Mouse (Mus musculus) liver, adult 2 months (tissue): ENCODE data around the gene Aacs. TPM values are rescaled to one million over a fixed set of nuclear protein-coding genes. Genes with fewer than 3 reads are reported as not detected.

Source experiments
- DNase-seq: peaks from one replicate; pipeline ENCODE4 v3.0.0-alpha.2; 2011; ENCODE audit warnings: low read depth, low spot score; ENCODE audit errors: extremely low read depth
- H3K27ac ChIP-seq: fragments of 200-500 bp; replicated peaks from 2 replicates; pipeline ENCODE4 v1.5.1; 2012; ENCODE audit warnings: low read depth, mild to moderate bottlenecking, control low read depth, inconsistent platforms, low read length; ENCODE audit not compliant: insufficient read depth
- H3K27me3 ChIP-seq: fragments of 200-500 bp; 2 replicates; pipeline ENCODE4 v1.6.1; 2012; ENCODE audit warnings: mild to moderate bottlenecking, moderate library complexity, low read length, inconsistent platforms; ENCODE audit not compliant: control insufficient read depth, insufficient read depth
- H3K36me3 ChIP-seq: fragments of 200-500 bp; 2 replicates; pipeline ENCODE4 v1.6.1; 2012; ENCODE audit warnings: low read length, inconsistent platforms; ENCODE audit not compliant: control insufficient read depth, insufficient read depth
- H3K4me1 ChIP-seq: fragments of 200-500 bp; 2 replicates; pipeline ENCODE4 v1.6.1; 2011; ENCODE audit warnings: low read length; ENCODE audit not compliant: control insufficient read depth, insufficient read depth
- H3K4me3 ChIP-seq: fragments of 200-500 bp; 2 replicates; pipeline ENCODE4 v1.5.1; 2011; ENCODE audit warnings: low read depth, mild to moderate bottlenecking, control low read depth, low read length, moderate library complexity; ENCODE audit not compliant: insufficient read depth
- H3K79me2 ChIP-seq: fragments of 200-500 bp; 2 replicates; pipeline ENCODE4 v1.6.1; 2012; ENCODE audit warnings: inconsistent platforms, mild to moderate bottlenecking, low read length, moderate library complexity; ENCODE audit not compliant: control insufficient read depth, insufficient read depth
- H3K9ac ChIP-seq: fragments of 200-500 bp; 2 replicates; pipeline ENCODE4 v1.6.1; 2012; ENCODE audit warnings: low read depth, mild to moderate bottlenecking, control low read depth, inconsistent platforms, low read length
- CTCF ChIP-seq: fragments of 200-500 bp; IDR thresholded peaks from 2 replicates; pipeline ENCODE4 v1.5.1; 2011; ENCODE audit warnings: low read depth, low read length, control low read depth
- POLR2A ChIP-seq: fragments of 200-500 bp; IDR thresholded peaks from 2 replicates; pipeline ENCODE4 v1.6.1; 2011; ENCODE audit warnings: low read length, control low read depth; ENCODE audit not compliant: insufficient read depth; ENCODE audit errors: extremely low read depth
- WGBS: fragments of 180-500 bp; shearing (Covaris S2); methylation state at CpG from one replicate; pipeline ENCODE4 v1.1.7; 2018; 5-methylcytosine and 5-hydroxymethylcytosine counted together
- polyA plus RNA-seq: library from polyadenylated mRNA; depleted of rRNA; stranded (reverse); fragments of >200 nt; gene quantifications from 2 replicates; pipeline ENCODE4 v1.2.3, GENCODE M21; 2012
- total RNA-seq: library from RNA; depleted of rRNA; stranded (reverse); fragments of >200 nt; gene quantifications from 2 replicates; pipeline ENCODE4 v1.2.3, GENCODE M21; 2014

Aacs gene
- total and polyA plus RNA-seq, 2 experiments = 40.9 to 190 TPM

GRCm38 (mm10) chr5:125466483-125466882 lies 9.1 kb upstream of the Aacs start:
- TF ChIP-seq POLR2A (0 out of 2 replicates have a peak, but pooled peaks have one; percentile 30), CTCF (no peak)
- Histone ChIP-seq H3K9ac (peak overlapping the region; percentile 75), H3K79me2 (no peaks in the 10 kb centered on the region), H3K36me3 (no peaks in the 10 kb centered on the region), H3K4me1 (peaks cover 29% of the 10 kb centered on the region), H3K4me3 (peak overlapping the region; percentile 59), H3K27me3 (no peaks in the 10 kb centered on the region), H3K27ac (peak overlapping the region; percentile 93)
- DNase-seq = peak; percentile 70
- WGBS = 28% methylated on average over 5 of the region's 5 CpGs

DNA sequence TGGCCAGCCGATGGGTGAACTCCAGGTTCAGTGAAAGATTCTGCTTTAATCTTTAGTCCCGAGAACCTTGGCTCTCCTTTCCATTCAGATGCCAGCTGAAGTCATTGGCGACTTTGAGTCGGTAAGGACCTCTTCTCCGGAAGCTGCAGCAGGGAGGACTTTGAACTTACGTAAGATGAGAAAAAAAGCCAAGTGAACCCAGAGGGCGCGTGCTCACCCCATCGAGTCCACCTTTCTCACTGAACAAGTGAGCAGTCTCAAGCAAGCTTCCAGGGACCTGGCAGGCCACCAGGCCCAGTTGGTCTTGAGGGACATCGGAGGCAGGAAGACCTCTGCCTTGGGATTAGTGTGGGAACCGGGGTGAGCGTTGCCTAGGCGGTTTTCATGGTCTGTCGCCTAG lies 8.4 kb upstream of the Aacs start:
- H3K36me3 ChIP-seq = no peaks in the 10 kb centered on the region
- H3K4me3 ChIP-seq = 0 out of 2 replicates have a peak overlapping the region, but pooled peaks have one; percentile 0
- H3K4me1 ChIP-seq = peaks cover 27% of the 10 kb centered on the region
- H3K27ac ChIP-seq = peak overlapping the region; percentile 98
- TF ChIP-seq CTCF = no peak
- 0 out of 2 replicates have a peak, but pooled peaks have one; percentile 21 for TF ChIP-seq POLR2A
- no peaks in the 10 kb centered on the region for H3K27me3 ChIP-seq
- WGBS = 31% methylated on average over 14 of the region's 14 CpGs
- H3K9ac ChIP-seq = peak overlapping the region; percentile 75
- H3K79me2 ChIP-seq = no peaks in the 10 kb centered on the region
- peak; percentile 95 for DNase-seq

GRCm38 (mm10) chr5:125470713-125471112 lies 4.9 kb upstream of the Aacs start:
- peak overlapping the region; percentile 15; the same call in 1 of the 2 replicates for H3K9ac ChIP-seq
- H3K27me3 ChIP-seq = no peaks in the 10 kb centered on the region
- no peaks in the 10 kb centered on the region for H3K79me2 ChIP-seq
- no peak for TF ChIP-seq POLR2A
- TF ChIP-seq CTCF = no peak
- DNase-seq = peak; percentile 84
- WGBS = 75% methylated on average over 4 of the region's 4 CpGs
- no peaks in the 10 kb centered on the region for H3K36me3 ChIP-seq
- peak overlapping the region; percentile 49 for H3K27ac ChIP-seq
- no peak overlapping the region for H3K4me3 ChIP-seq
- H3K4me1 ChIP-seq = peaks cover 24% of the 10 kb centered on the region

- Histone ChIP-seq H3K4me3 (no peak overlapping the region), H3K79me2 (peaks cover 22% of the 10 kb centered on the region), H3K27me3 (no peaks in the 10 kb centered on the region), H3K36me3 (no peaks in the 10 kb centered on the region), H3K9ac (no peak overlapping the region), H3K4me1 (peaks cover 23% of the 10 kb centered on the region; the same call in 1 of the 2 replicates), H3K27ac (no peak overlapping the region)
- TF ChIP-seq CTCF = no peak
- TF ChIP-seq POLR2A = no peak
- WGBS = 86% methylated on average over 9 of the region's 9 CpGs
- DNase-seq = no peak
Measured at GRCm38 (mm10) chr5:125472796-125473475, 2.7 kb upstream of the Aacs start.

DNA sequence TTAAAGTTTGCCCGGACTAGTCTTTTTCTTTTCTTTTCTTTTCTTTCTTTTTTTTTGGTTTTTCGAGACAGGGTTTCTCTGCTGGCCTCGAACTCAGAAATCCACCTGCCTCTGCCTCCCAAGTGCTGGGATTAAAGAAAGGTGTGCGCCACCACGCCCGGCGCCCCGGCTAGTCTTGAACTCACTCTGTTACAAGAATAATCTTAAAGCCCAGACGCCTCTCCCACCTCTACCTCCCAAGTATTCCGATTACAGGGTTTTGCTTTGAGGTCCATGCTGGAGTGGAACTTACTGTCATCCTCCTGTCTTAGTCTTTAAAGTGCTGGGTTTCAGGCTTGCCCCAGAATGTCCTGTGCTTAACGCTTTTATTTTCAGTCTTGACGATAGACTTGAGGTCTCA lies 584 bp upstream of the Aacs start:
- H3K27ac ChIP-seq = peak overlapping the region; percentile 18
- peaks cover 31% of the 10 kb centered on the region for H3K4me1 ChIP-seq
- WGBS = 64% methylated on average over 12 of the region's 12 CpGs

GRCm38 (mm10) chr5:125476286-125476625 lies 642 bp downstream of the Aacs start:
- Histone ChIP-seq H3K4me3 (peak overlapping the region; percentile 89), H3K4me1 (peaks cover 32% of the 10 kb centered on the region), H3K9ac (peak overlapping the region; percentile 94), H3K27me3 (no peaks in the 10 kb centered on the region), H3K27ac (peak overlapping the region; percentile 80), H3K36me3 (peaks cover 4% of the 10 kb centered on the region), H3K79me2 (peaks cover 37% of the 10 kb centered on the region)
- TF ChIP-seq CTCF (0 out of 2 replicates have a peak, but pooled peaks have one; percentile 22), POLR2A (0 out of 2 replicates have a peak, but pooled peaks have one; percentile 1)
- no peak for DNase-seq
- 14% methylated on average over 5 of the region's 5 CpGs for WGBS

More for the DNA sequence above, 584 bp upstream of the Aacs start:
- Histone ChIP-seq H3K27me3 (no peaks in the 10 kb centered on the region), H3K9ac (peak overlapping the region; percentile 35; the same call in 1 of the 2 replicates), H3K36me3 (peaks cover 2% of the 10 kb centered on the region), H3K79me2 (peaks cover 37% of the 10 kb centered on the region), H3K4me3 (no peak overlapping the region)
- TF ChIP-seq POLR2A (no peak), CTCF (no peak)
- no peak for DNase-seq
